Mouse (Mus musculus) heart, postnatal 0 days (tissue): ENCODE data around the gene 8030474K03Rik.

Experiments used
- CTCF ChIP-seq: IDR thresholded peaks from 2 replicates; pipeline ENCODE4 v1.5.1; 2016; ENCODE audit warnings: antibody characterized with exemption, control low read depth, low read depth
- EP300 ChIP-seq: IDR thresholded peaks from 2 replicates; pipeline ENCODE4 v1.6.1; 2016; ENCODE audit warnings: antibody characterized with exemption, low read depth

- TF ChIP-seq EP300 = no peak
- TF ChIP-seq CTCF = peak; percentile 51
Measured at GRCm38 (mm10) chrX:101791551-101791950, 2.9 kb upstream of the 8030474K03Rik start.
